Mouse (Mus musculus) kidney, adult 2 months (tissue): ENCODE measurements around the gene Utrn.

ENCODE experiments used
- CTCF ChIP-seq: fragments of 200-500 bp; conservative IDR thresholded peaks from 2 replicates; pipeline ENCODE4 v1.5.1; 2011; ENCODE audit warnings: low read depth, mild to moderate bottlenecking, control low read depth, low read length, moderate library complexity, mixed read lengths; ENCODE audit not compliant: insufficient read depth, insufficient read length
- POLR2A ChIP-seq: fragments of 200-500 bp; IDR thresholded peaks from one replicate; pipeline ENCODE4 v1.6.1; 2011; ENCODE audit warnings: low read depth, low read length, control low read depth

DNA sequence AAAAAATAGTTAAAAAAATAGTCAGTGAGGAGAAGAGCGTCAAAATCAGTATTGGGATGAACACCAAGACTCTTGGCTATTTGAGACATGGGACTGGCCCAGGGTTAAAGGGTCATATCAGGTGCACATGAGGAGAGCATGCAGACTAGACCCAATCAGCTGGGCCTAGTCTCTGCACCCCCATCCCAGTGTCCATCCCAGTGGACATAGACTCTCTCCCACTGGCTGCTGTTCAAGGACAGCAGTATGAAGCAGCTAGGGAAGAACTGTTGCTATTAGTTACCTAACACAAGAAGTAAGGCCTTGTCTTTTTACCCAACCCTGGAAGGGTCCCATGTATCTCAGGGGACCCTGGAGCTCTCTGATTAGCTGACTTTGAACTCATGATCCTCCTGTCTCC is 45.0 kb upstream of the Utrn start:
- TF ChIP-seq CTCF = no peak
- no peak for TF ChIP-seq POLR2A
